In genomic region chr12:41565540-41566432, GRCm38 (mm10) we compare ENCODE assay signal across 8 mouse cellular contexts.
DNase-seq lines count a peak whose midpoint lies in the region; ATAC-seq and TF ChIP-seq lines count a peak whose summit lies in the region.

No protein-coding gene starts in this region.

- H3K36me3 ChIP-seq in lung, embryonic 16.5 days (ENCODE audit: control insufficient read depth, insufficient read depth, low read length) = no peaks in the 10 kb centered on the region
- no peaks in the 10 kb centered on the region for H3K36me3 ChIP-seq in embryonic facial prominence, embryonic 13.5 days
- H3K36me3 ChIP-seq in intestine, embryonic 14.5 days (ENCODE audit: control insufficient read depth, insufficient read depth, low read length) = no peaks in the 10 kb centered on the region
- H3K36me3 ChIP-seq in midbrain, embryonic 10.5 days = no peaks in the 10 kb centered on the region

- peak; percentile 81 for ATAC-seq in lung, embryonic 16.5 days (ENCODE audit: low read depth)
- peak; percentile 59; the same call in 1 of the 2 replicates for ATAC-seq in embryonic facial prominence, embryonic 13.5 days (ENCODE audit: insufficient number of reproducible peaks, insufficient read depth, low FRiP score, low TSS enrichment, low read depth)
- ATAC-seq in intestine, embryonic 14.5 days (replicated peaks; ENCODE audit: low FRiP score, low TSS enrichment, low read depth) = peak; percentile 81

- 11% methylated on average over 18 of the region's 18 CpGs for WGBS in lung, embryonic 16.5 days
- 11% methylated on average over 18 of the region's 18 CpGs for whole genome bisulfite sequencing in lung, adult 2 months
- 21% methylated on average over 18 of the region's 18 CpGs for WGBS in embryonic facial prominence, embryonic 13.5 days
- 12% methylated on average over 18 of the region's 18 CpGs for WGBS in intestine, embryonic 14.5 days
- WGBS in midbrain, embryonic 10.5 days = 21% methylated on average over 18 of the region's 18 CpGs

- peak overlapping the region; percentile 38 for H3K4me2 ChIP-seq in lung, embryonic 16.5 days (ENCODE audit: low read depth, low read length)
- peak overlapping the region; percentile 49 for H3K4me2 ChIP-seq in embryonic facial prominence, embryonic 13.5 days
- peak overlapping the region; percentile 21 for H3K4me2 ChIP-seq in intestine, embryonic 14.5 days (ENCODE audit: low read length)

- no peak for TF ChIP-seq POLR2A in lung, adult 2 months (IDR thresholded peaks at IDR 0.05; ENCODE audit: borderline replicate concordance, extremely low read depth, low read depth, low read length)

- H3K4me1 ChIP-seq in lung, embryonic 16.5 days (replicated peaks; ENCODE audit: control insufficient read depth, insufficient read depth, low read length) = peaks cover 9% of the 10 kb centered on the region; the same call in 1 of the 2 replicates
- no peaks in the 10 kb centered on the region; the same call in 1 of the 2 replicates for H3K4me1 ChIP-seq in lung, adult 2 months (ENCODE audit: control insufficient read depth, insufficient read depth, low read length)
- H3K4me1 ChIP-seq in embryonic facial prominence, embryonic 13.5 days = peaks cover 10% of the 10 kb centered on the region
- H3K4me1 ChIP-seq in intestine, embryonic 14.5 days (replicated peaks; ENCODE audit: control insufficient read depth, insufficient read depth, low read length) = peaks cover 12% of the 10 kb centered on the region
- peaks cover 16% of the 10 kb centered on the region for H3K4me1 ChIP-seq in midbrain, embryonic 10.5 days

- no peak overlapping the region; the same call in 1 of the 2 replicates for H3K4me3 ChIP-seq in lung, embryonic 16.5 days (ENCODE audit: low read length)
- H3K4me3 ChIP-seq in lung, adult 2 months (replicated peaks; ENCODE audit: extremely low read depth, low read depth, low read length) = no peak overlapping the region
- H3K4me3 ChIP-seq in embryonic facial prominence, embryonic 13.5 days = peak overlapping the region; percentile 13; the same call in 1 of the 2 replicates
- H3K4me3 ChIP-seq in intestine, embryonic 14.5 days (ENCODE audit: low read depth, low read length) = no peak overlapping the region
- peak overlapping the region; percentile 37; the same call in 1 of the 2 replicates for H3K4me3 ChIP-seq in midbrain, embryonic 10.5 days

- H3K9ac ChIP-seq in lung, embryonic 16.5 days (ENCODE audit: low read length) = peak overlapping the region; percentile 42; the same call in 1 of the 2 replicates
- peak overlapping the region; percentile 32; the same call in 1 of the 2 replicates for H3K9ac ChIP-seq in embryonic facial prominence, embryonic 13.5 days
- H3K9ac ChIP-seq in intestine, embryonic 14.5 days (ENCODE audit: low read length) = 0 out of 2 replicates have a peak overlapping the region, but pooled peaks have one; percentile 3

- no peak for DNase-seq in lung, adult 2 months
- DNase-seq in intestine, embryonic 14.5 days (ENCODE audit: low spot score) = peak; percentile 57
- peak; percentile 55 for DNase-seq in midbrain, embryonic 10.5 days (ENCODE audit: low spot score)
- peak; percentile 20 for DNase-seq in thymus, postnatal 0 days (ENCODE audit: low spot score)
- DNase-seq in right cerebral cortex, adult 18-20 months = no peak
- no peak for DNase-seq in ovary, adult 18-20 months (ENCODE audit: low spot score)

- H3K9me3 ChIP-seq in lung, embryonic 16.5 days (ENCODE audit: control insufficient read depth, low read length) = no peaks in the 10 kb centered on the region
- H3K9me3 ChIP-seq in embryonic facial prominence, embryonic 13.5 days = no peaks in the 10 kb centered on the region
- no peaks in the 10 kb centered on the region for H3K9me3 ChIP-seq in intestine, embryonic 14.5 days (ENCODE audit: control insufficient read depth, low read length)
- no peaks in the 10 kb centered on the region for H3K9me3 ChIP-seq in midbrain, embryonic 10.5 days (replicated peaks)

- TF ChIP-seq CTCF in lung, adult 2 months (IDR thresholded peaks at IDR 0.05; ENCODE audit: insufficient read depth, low read length) = no peak

- H3K27me3 ChIP-seq in lung, embryonic 16.5 days (ENCODE audit: control insufficient read depth, insufficient read depth, low read depth, low read length) = no peaks in the 10 kb centered on the region
- H3K27me3 ChIP-seq in embryonic facial prominence, embryonic 13.5 days = no peaks in the 10 kb centered on the region
- no peaks in the 10 kb centered on the region for H3K27me3 ChIP-seq in intestine, embryonic 14.5 days (replicated peaks; ENCODE audit: control insufficient read depth, insufficient read depth, low read length)
- H3K27me3 ChIP-seq in midbrain, embryonic 10.5 days (ENCODE audit: low read depth, poor library complexity, severe bottlenecking) = no peaks in the 10 kb centered on the region

- peak overlapping the region; percentile 27; the same call in 1 of the 2 replicates for H3K27ac ChIP-seq in lung, embryonic 16.5 days (ENCODE audit: low read length)
- H3K27ac ChIP-seq in embryonic facial prominence, embryonic 13.5 days = no peak overlapping the region; the same call in 1 of the 2 replicates
- peak overlapping the region; percentile 2; the same call in 1 of the 2 replicates for H3K27ac ChIP-seq in intestine, embryonic 14.5 days (ENCODE audit: low read depth)
- H3K27ac ChIP-seq in midbrain, embryonic 10.5 days (replicated peaks) = peak overlapping the region; percentile 80

Comparison
In these comparisons a context has a peak if more than half of its experiments do, and no peak if none do; other contexts are left out.
1. H3K4me3 ChIP-seq: peak in embryonic facial prominence, embryonic 13.5 days (single experiment) and midbrain, embryonic 10.5 days (single experiment); none in lung, embryonic 16.5 days (single experiment), lung, adult 2 months (single experiment) and intestine, embryonic 14.5 days (single experiment).
2. DNase-seq: peak in intestine, embryonic 14.5 days (single experiment), midbrain, embryonic 10.5 days (single experiment) and thymus, postnatal 0 days (single experiment); none in lung, adult 2 months (single experiment), right cerebral cortex, adult 18-20 months (single experiment) and ovary, adult 18-20 months (single experiment).
3. Peak in every context shown above with its lines, with median percentiles within 50 percentile points of each other: ATAC-seq, H3K4me2 ChIP-seq and H3K9ac ChIP-seq.